Mouse (Mus musculus): ENCODE results near the gene AU021092. TPM values are rescaled to one million over a fixed set of nuclear protein-coding genes. Genes with fewer than 3 reads are reported as not detected.

The AU021092 gene
- polyA plus RNA-seq, 1 experiment from 2014 or later, result 3.7 TPM

DNA sequence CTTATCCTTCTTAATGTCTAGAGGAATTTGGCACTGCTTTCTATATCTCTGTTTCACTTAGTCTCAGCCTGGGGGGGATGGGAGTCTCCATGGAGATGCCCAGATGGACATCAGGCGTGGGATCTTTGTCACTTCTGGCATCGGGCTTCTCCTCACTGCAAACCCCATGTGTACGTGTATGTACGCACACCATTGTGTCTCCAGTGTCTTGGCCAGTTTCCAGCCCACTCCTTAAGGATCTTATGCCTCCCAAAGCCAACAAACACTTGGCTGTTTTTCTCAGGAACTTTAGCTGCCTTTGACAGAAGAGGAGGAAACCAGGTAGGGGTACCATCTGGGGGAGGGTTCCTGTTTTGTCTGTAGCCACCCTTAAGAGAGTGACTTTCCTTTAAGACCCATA, 696 bp downstream of the AU021092 start:
- Histone ChIP-seq H3K9me3 (ENCODE audit: control insufficient read depth, low read length) (no peaks in the 10 kb centered on the region), H3K4me3 (ENCODE audit: low read depth, low read length) (no peak overlapping the region), H3K27ac (ENCODE audit: low read depth) (no peak overlapping the region), H3K36me3 (ENCODE audit: control insufficient read depth, insufficient read depth, low read length) (no peaks in the 10 kb centered on the region), H3K27me3 (replicated peaks; ENCODE audit: control insufficient read depth, insufficient read depth, low read length) (no peaks in the 10 kb centered on the region), H3K9ac (ENCODE audit: low read length) (no peak overlapping the region), H3K4me2 (ENCODE audit: low read length) (no peak overlapping the region), H3K4me1 (replicated peaks; ENCODE audit: control insufficient read depth, insufficient read depth, low read length) (no peaks in the 10 kb centered on the region)
- no peak for DNase-seq (ENCODE audit: low spot score)
- WGBS, result 76% methylated on average over 4 of the region's 4 CpGs
- no peak for ATAC-seq (replicated peaks; ENCODE audit: low FRiP score, low TSS enrichment, low read depth)

DNA sequence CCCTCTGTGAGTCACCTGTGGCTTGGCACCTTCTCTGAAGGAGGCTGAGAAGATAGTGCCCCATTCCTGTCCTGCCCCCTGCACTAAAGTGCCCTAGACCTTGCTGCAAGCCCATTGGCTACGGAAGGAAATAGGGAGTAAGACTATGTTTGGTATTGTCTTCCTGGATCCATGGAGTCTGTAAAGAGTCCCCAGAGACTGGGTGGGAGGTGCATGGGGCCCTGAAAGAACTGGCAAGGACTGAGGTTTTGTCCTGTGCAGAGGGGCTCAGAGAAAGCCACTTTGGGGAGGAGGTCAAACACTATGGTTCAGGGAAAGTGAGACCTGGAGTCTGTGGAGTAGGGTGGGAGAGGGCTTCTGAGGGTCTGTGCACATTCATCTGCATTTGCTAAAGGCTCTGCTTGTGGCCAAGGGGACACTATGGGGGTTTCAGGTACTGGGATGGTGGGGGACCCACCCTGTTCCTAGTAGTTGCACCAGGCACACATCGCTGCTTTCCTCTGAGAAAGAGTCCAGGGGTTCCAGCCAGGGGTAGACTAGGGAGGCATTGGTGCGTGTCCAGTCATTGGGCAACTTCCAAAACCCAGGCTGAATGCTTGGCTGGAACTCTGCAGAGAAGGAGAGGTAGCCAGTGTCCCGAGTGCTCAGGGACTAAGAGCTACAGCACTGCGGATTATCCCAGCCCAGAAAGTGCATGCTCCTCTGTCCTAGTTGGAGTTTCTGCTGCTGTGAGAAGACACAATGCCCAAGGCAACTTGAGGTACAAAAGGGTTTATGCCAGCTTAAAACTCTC, 4.6 kb downstream of the AU021092 start:
- DNase-seq (ENCODE audit: low spot score) (no peak), ATAC-seq (replicated peaks; ENCODE audit: low FRiP score, low TSS enrichment, low read depth) (no peak)
- no peak overlapping the region for H3K4me3 ChIP-seq (ENCODE audit: low read depth, low read length)
- 70% methylated on average over 5 of the region's 5 CpGs for WGBS
- no peak overlapping the region for H3K9ac ChIP-seq (ENCODE audit: low read length)
- H3K36me3 ChIP-seq (ENCODE audit: control insufficient read depth, insufficient read depth, low read length), result no peaks in the 10 kb centered on the region
- no peak overlapping the region for H3K27ac ChIP-seq (ENCODE audit: low read depth)
- H3K9me3 ChIP-seq (ENCODE audit: control insufficient read depth, low read length), result no peaks in the 10 kb centered on the region
- H3K4me2 ChIP-seq (ENCODE audit: low read length), result no peak overlapping the region
- no peaks in the 10 kb centered on the region for H3K4me1 ChIP-seq (replicated peaks; ENCODE audit: control insufficient read depth, insufficient read depth, low read length)
- no peaks in the 10 kb centered on the region for H3K27me3 ChIP-seq (replicated peaks; ENCODE audit: control insufficient read depth, insufficient read depth, low read length)

DNA sequence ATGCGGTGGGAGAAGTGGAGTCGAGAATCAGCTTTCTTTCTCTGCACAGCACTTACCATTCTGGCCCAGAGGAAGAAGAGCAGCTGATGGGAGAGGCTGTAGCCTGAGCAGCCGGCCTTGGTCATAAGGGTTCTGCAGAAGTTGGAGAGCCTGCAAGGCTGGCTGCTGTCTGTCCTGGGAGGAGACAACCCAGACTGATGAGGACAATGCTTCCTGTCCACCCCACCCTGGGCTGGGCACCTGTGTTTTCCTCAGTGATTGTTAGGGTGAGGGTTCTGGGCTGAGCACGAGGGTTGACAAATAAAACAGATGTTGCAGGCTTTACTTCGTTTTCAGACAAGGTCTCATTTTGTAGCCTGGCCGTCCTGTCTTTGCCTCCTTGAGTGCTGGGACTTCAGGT, 5.4 kb downstream of the AU021092 start:
- H3K36me3 ChIP-seq (ENCODE audit: control insufficient read depth, insufficient read depth, low read length), result no peaks in the 10 kb centered on the region
- H3K27ac ChIP-seq (ENCODE audit: low read depth), result no peak overlapping the region
- no peaks in the 10 kb centered on the region for H3K9me3 ChIP-seq (ENCODE audit: control insufficient read depth, low read length)
- DNase-seq (ENCODE audit: low spot score) (no peak), ATAC-seq (replicated peaks; ENCODE audit: low FRiP score, low TSS enrichment, low read depth) (no peak)
- 49% methylated on average over 6 of the region's 6 CpGs for WGBS
- H3K9ac ChIP-seq (ENCODE audit: low read length), result no peak overlapping the region
- H3K4me3 ChIP-seq (ENCODE audit: low read depth, low read length), result no peak overlapping the region
- H3K27me3 ChIP-seq (replicated peaks; ENCODE audit: control insufficient read depth, insufficient read depth, low read length), result no peaks in the 10 kb centered on the region
- no peak overlapping the region for H3K4me2 ChIP-seq (ENCODE audit: low read length)
- H3K4me1 ChIP-seq (replicated peaks; ENCODE audit: control insufficient read depth, insufficient read depth, low read length), result no peaks in the 10 kb centered on the region

DNA sequence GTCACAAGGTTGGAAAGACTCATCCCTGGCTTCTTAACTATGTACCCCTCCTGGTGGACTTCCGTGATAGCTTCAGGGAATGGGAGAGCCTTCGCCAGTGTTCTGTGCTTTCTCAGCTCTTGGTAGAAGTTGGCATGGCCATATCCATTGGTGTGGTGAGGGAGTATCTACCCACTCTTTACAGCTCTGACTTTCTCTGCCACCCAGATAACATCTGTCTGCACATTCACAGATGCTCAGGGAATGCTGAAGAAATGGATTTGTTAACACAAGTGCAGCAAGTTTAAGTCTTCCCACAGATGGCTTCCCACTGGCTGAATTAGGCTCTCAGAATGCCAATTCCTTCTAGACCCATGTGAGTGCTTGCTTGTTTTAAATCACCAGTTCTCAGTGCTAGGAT, 8.0 kb downstream of the AU021092 start:
- H3K4me1 ChIP-seq (replicated peaks; ENCODE audit: control insufficient read depth, insufficient read depth, low read length), result no peaks in the 10 kb centered on the region

DNA sequence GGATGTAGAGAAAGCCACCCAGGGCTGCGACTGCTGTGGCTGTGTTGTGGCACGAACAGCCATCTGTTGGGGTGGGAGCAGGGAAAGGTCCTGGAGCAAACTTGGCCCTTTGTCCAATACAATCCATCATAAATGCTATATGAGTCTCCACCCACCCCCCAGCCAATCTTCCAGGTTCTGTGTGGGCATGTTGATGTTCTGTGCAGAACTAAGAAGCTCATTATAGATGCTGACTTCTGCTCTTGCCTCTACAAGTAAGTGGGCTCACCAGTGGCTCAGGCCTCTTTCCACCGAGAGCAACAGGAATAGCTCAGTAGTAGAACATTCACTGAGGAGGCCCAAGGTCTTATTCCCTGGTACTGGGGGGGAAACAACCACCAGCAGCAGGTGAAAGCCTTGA, 9.9 kb downstream of the AU021092 start:
- H3K4me2 ChIP-seq (ENCODE audit: low read length), result no peak overlapping the region
- no peaks in the 10 kb centered on the region for H3K4me1 ChIP-seq (replicated peaks; ENCODE audit: control insufficient read depth, insufficient read depth, low read length)
- no peak for DNase-seq (ENCODE audit: low spot score)
- H3K9me3 ChIP-seq (ENCODE audit: control insufficient read depth, low read length), result no peaks in the 10 kb centered on the region
- no peak for ATAC-seq (replicated peaks; ENCODE audit: low FRiP score, low TSS enrichment, low read depth)
- H3K27me3 ChIP-seq (replicated peaks; ENCODE audit: control insufficient read depth, insufficient read depth, low read length), result no peaks in the 10 kb centered on the region
- H3K9ac ChIP-seq (ENCODE audit: low read length), result no peak overlapping the region
- 83% methylated on average over 3 of the region's 3 CpGs for WGBS
- H3K27ac ChIP-seq (ENCODE audit: low read depth), result no peak overlapping the region
- H3K36me3 ChIP-seq (ENCODE audit: control insufficient read depth, insufficient read depth, low read length), result no peaks in the 10 kb centered on the region
- H3K4me3 ChIP-seq (ENCODE audit: low read depth, low read length), result no peak overlapping the region

More for the DNA sequence above, 8.0 kb downstream of the AU021092 start:
- no peaks in the 10 kb centered on the region for H3K9me3 ChIP-seq (ENCODE audit: control insufficient read depth, low read length)
- no peak overlapping the region for H3K4me3 ChIP-seq (ENCODE audit: low read depth, low read length)
- ATAC-seq (replicated peaks; ENCODE audit: low FRiP score, low TSS enrichment, low read depth) (no peak), DNase-seq (ENCODE audit: low spot score) (no peak)
- WGBS, result 89% methylated on average over 2 of the region's 2 CpGs
- no peak overlapping the region for H3K27ac ChIP-seq (ENCODE audit: low read depth)
- no peak overlapping the region for H3K9ac ChIP-seq (ENCODE audit: low read length)
- no peaks in the 10 kb centered on the region for H3K36me3 ChIP-seq (ENCODE audit: control insufficient read depth, insufficient read depth, low read length)
- H3K4me2 ChIP-seq (ENCODE audit: low read length), result no peak overlapping the region
- H3K27me3 ChIP-seq (replicated peaks; ENCODE audit: control insufficient read depth, insufficient read depth, low read length), result no peaks in the 10 kb centered on the region

DNA sequence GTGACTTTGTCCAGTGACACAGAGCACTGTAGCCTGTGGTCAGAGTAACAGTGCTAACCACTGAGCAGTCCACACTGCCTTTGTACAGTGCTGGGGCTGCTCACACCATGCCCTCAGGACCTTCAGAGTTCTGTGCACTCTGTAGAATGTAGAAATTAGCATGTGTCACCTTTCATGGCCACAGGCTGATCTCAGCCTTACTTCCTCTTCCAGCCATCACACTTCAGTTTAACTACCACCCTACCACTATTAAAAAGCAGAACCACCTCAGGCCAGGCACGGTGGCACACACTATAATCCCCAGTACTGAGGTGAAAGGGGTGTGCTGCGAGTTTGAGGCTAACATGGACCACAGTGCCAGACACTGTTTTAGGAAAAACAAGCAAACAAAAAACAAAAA, 11.7 kb downstream of the AU021092 start:
- Histone ChIP-seq H3K4me2 (ENCODE audit: low read length) (no peak overlapping the region), H3K27me3 (replicated peaks; ENCODE audit: control insufficient read depth, insufficient read depth, low read length) (no peaks in the 10 kb centered on the region), H3K9ac (ENCODE audit: low read length) (no peak overlapping the region), H3K27ac (ENCODE audit: low read depth) (no peak overlapping the region), H3K9me3 (ENCODE audit: control insufficient read depth, low read length) (no peaks in the 10 kb centered on the region), H3K4me1 (replicated peaks; ENCODE audit: control insufficient read depth, insufficient read depth, low read length) (no peaks in the 10 kb centered on the region), H3K4me3 (ENCODE audit: low read depth, low read length) (no peak overlapping the region), H3K36me3 (ENCODE audit: control insufficient read depth, insufficient read depth, low read length) (no peaks in the 10 kb centered on the region)
- ATAC-seq (replicated peaks; ENCODE audit: low FRiP score, low TSS enrichment, low read depth) (no peak), DNase-seq (ENCODE audit: low spot score) (no peak)
- 63% methylated on average over 2 of the region's 2 CpGs for WGBS

DNA sequence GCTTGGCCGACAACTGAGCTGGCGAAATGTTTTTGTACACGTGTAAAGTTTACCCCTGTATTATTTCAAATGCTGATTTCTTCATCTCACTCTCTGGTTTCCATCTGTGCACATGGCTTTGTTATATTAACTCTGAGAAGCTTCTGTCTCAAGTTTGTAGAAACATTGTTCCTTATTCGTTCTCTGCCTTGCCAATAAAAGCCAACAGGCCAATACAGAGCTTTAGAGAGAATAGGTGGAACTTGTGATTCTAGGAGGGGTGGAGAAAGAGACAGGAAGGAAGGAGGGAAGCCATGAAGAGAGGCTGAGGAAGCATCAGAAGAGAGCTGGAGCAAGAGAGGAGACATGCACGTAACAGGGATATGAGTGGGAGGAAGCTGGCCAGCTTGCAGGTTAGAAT, 16.0 kb downstream of the AU021092 start:
- DNase-seq (ENCODE audit: low spot score) (no peak), ATAC-seq (replicated peaks; ENCODE audit: low FRiP score, low TSS enrichment, low read depth) (no peak)
- WGBS, result 68% methylated on average over 5 of the region's 5 CpGs
- Histone ChIP-seq H3K27ac (ENCODE audit: low read depth) (no peak overlapping the region), H3K4me2 (ENCODE audit: low read length) (0 out of 2 replicates have a peak overlapping the region, but pooled peaks have one; percentile 18), H3K36me3 (ENCODE audit: control insufficient read depth, insufficient read depth, low read length) (no peaks in the 10 kb centered on the region), H3K4me1 (replicated peaks; ENCODE audit: control insufficient read depth, insufficient read depth, low read length) (peaks cover 7% of the 10 kb centered on the region), H3K27me3 (replicated peaks; ENCODE audit: control insufficient read depth, insufficient read depth, low read length) (no peaks in the 10 kb centered on the region), H3K9me3 (ENCODE audit: control insufficient read depth, low read length) (no peaks in the 10 kb centered on the region), H3K9ac (ENCODE audit: low read length) (no peak overlapping the region), H3K4me3 (ENCODE audit: low read depth, low read length) (no peak overlapping the region)

DNA sequence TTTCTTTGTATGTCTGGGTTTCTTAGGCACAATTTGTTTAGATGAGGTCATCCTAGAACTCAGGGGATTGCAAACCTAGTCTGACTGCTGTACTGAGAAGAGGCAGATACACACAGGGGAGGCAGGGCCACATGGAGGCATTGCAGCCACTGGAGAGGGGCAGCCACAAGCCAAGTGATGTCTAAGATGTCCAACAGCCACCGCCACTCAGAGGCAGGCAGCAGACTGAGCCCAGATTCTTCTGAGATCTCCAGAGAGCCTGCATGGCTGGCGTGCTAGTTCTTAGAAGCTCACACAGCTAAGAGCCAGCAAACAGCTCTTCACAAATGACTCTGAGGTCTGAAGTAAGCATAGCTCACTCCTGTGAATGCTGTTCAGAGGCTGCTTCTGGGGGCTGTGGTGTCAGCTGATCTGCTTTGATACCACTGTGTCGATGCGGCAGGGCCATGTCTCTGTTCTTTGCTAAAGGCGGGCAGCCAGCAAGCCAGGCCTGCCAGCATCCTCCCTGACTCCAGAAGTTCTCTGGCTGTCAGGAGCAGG, 16.6 kb downstream of the AU021092 start:
- no peak overlapping the region for H3K27ac ChIP-seq (ENCODE audit: low read depth)
- H3K9ac ChIP-seq (ENCODE audit: low read length), result no peak overlapping the region
- H3K27me3 ChIP-seq (replicated peaks; ENCODE audit: control insufficient read depth, insufficient read depth, low read length), result no peaks in the 10 kb centered on the region
- no peak overlapping the region for H3K4me2 ChIP-seq (ENCODE audit: low read length)
- no peak overlapping the region for H3K4me3 ChIP-seq (ENCODE audit: low read depth, low read length)
- WGBS, result 80% methylated on average over 5 of the region's 5 CpGs
- no peak for DNase-seq (ENCODE audit: low spot score)
- H3K9me3 ChIP-seq (ENCODE audit: control insufficient read depth, low read length), result no peaks in the 10 kb centered on the region
- H3K4me1 ChIP-seq (replicated peaks; ENCODE audit: control insufficient read depth, insufficient read depth, low read length), result peaks cover 7% of the 10 kb centered on the region
- no peak for ATAC-seq (replicated peaks; ENCODE audit: low FRiP score, low TSS enrichment, low read depth)
- H3K36me3 ChIP-seq (ENCODE audit: control insufficient read depth, insufficient read depth, low read length), result no peaks in the 10 kb centered on the region
